Mouse (Mus musculus): ENCODE data around the gene 1110032A03Rik. TPM values are rescaled to one million over a fixed set of nuclear protein-coding genes. Genes with fewer than 3 reads are reported as not detected.

The 1110032A03Rik gene
- total RNA-seq (2023): 14.8 TPM

GRCm38 (mm10) chr9:50774991-50775612 is at the start of gene 1110032A03Rik, which contains the start of gene Alg9:
Gene 1110032A03Rik (minus strand): TSS chr9:50775520.
Gene Alg9 (plus strand): TSS chr9:50775019.

GRCm38 (mm10) chr9:50768107-50769002 is 7.0 kb downstream of the 1110032A03Rik start, which contains the start of gene Fdxacb1:
Gene Fdxacb1 (plus strand): TSS chr9:50768236.

GRCm38 (mm10) chr9:50752054-50752602 is 23.2 kb downstream of the 1110032A03Rik start, which contains the start of gene Hspb2:
Gene Hspb2 (minus strand): TSS chr9:50752354.

GRCm38 (mm10) chr9:50751323-50751722 is 24.0 kb downstream of the 1110032A03Rik start, which contains the start of gene Cryab:
Gene Cryab (plus strand): TSS chr9:50751325.

GRCm38 (mm10) chr9:50746214-50746677 is 29.1 kb downstream of the 1110032A03Rik start, which contains the start of gene 2310030G06Rik:
Gene 2310030G06Rik (minus strand): TSS chr9:50746536.

GRCm38 (mm10) chr9:50738914-50739870 is 36.1 kb downstream of the 1110032A03Rik start, which contains the start of gene Dixdc1:
Gene Dixdc1 (minus strand): TSS chr9:50739517.

Other genes starting within 250 kb of the 1110032A03Rik start
- 49.0 TPM for gene Pts, start 246.8 kb downstream of the 1110032A03Rik start, total RNA-seq (2023)
- gene Il18, start 220.7 kb downstream of the 1110032A03Rik start, total RNA-seq (2023): 1.5 TPM
- gene Bco2, start 220.3 kb downstream of the 1110032A03Rik start, total RNA-seq (2023): 0.44 TPM
- gene Tex12, start 214.2 kb downstream of the 1110032A03Rik start, total RNA-seq (2023): not detected
- gene Sdhd, start 171.7 kb downstream of the 1110032A03Rik start, total RNA-seq (2023): 57.6 TPM
- gene Timm8b, start 171.6 kb downstream of the 1110032A03Rik start, total RNA-seq (2023): 45.3 TPM
- gene Pih1d2, start 158.2 kb downstream of the 1110032A03Rik start, total RNA-seq (2023): 0.62 TPM
- gene Nkapd1, start 158.1 kb downstream of the 1110032A03Rik start, total RNA-seq (2023): 28.4 TPM
- 26.2 TPM for gene Dlat, start 115.7 kb downstream of the 1110032A03Rik start, total RNA-seq (2023)
- not detected for gene Dixdc1, start 36.0 kb downstream of the 1110032A03Rik start, total RNA-seq (2023)
- not detected for gene 2310030G06Rik, start 29.0 kb downstream of the 1110032A03Rik start, total RNA-seq (2023)
- gene Cryab, start 24.2 kb downstream of the 1110032A03Rik start, total RNA-seq (2023): 2.2 TPM
- not detected for gene Hspb2, start 23.2 kb downstream of the 1110032A03Rik start, total RNA-seq (2023)
- 5.1 TPM for gene Fdxacb1, start 7.3 kb downstream of the 1110032A03Rik start, total RNA-seq (2023)
- 15.9 TPM for gene Alg9, start 501 bp downstream of the 1110032A03Rik start, total RNA-seq (2023)
- 64.2 TPM for gene Ppp2r1b, start 69.8 kb upstream of the 1110032A03Rik start, total RNA-seq (2023)
- 39.1 TPM for gene Sik2, start 233.6 kb upstream of the 1110032A03Rik start, total RNA-seq (2023)

All from CD4-positive naive resting alpha-beta T cell, adult 57 days (primary cell).